8 mouse cellular contexts compared by ENCODE assay signal in the genomic region with DNA sequence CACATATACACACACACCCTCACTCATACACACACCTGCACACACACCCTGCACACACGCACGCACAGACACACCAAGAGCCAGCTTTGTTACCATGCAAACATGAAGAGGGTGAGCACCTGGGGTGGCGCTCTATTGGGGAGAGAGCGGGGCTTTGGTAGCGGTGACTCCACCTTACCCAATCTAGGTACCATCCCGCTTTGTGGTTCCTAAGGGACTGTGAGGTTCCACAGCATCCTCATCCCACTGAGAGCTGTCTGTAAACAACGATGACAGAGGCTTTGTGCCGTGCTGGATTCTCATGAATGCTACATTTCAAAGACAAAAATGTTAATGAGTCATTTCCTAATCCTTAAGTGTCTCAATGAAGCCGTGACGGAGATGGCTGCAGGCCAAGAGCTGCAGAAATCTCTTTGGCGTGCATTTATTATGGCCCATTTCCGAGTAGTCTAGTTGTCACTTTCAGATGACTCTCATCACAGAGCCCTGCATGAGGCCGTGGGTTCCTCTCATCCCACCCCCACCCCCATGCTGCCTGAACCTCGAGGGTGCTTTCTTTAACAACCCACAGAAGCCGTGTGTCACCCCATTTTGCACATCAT. TPM values are rescaled to one million over a fixed set of nuclear protein-coding genes. Genes with fewer than 3 reads are reported as not detected.
A peak's percentile ranks its signal among the peaks of the same experiment; 100 is the strongest.
DNase-seq lines count a peak whose midpoint lies in the region; ATAC-seq and TF ChIP-seq lines count a peak whose summit lies in the region.

No protein-coding gene starts in this region.

- TF ChIP-seq CTCF in thymus, adult 2 months (IDR thresholded peaks at IDR 0.05; ENCODE audit: borderline replicate concordance, control insufficient read depth, extremely low read depth, insufficient read depth, low read length, poor library complexity): no peak

- H3K27me3 ChIP-seq in heart, embryonic 11.5 days (ENCODE audit: control insufficient read depth, insufficient read depth, low read length): no peaks in the 10 kb centered on the region
- no peaks in the 10 kb centered on the region for H3K27me3 ChIP-seq in thymus, adult 2 months (ENCODE audit: control insufficient read depth, insufficient read depth, low read length)

- WGBS in heart, embryonic 11.5 days (ENCODE audit: insufficient replicate concordance): 67% methylated on average over 15 of the region's 15 CpGs
- 49% methylated on average over 15 of the region's 15 CpGs for WGBS in thymus, adult 2 months

- H3K27ac ChIP-seq in heart, embryonic 11.5 days (ENCODE audit: low read depth, low read length): no peak overlapping the region
- no peak overlapping the region for H3K27ac ChIP-seq in thymus, adult 2 months (ENCODE audit: control insufficient read depth, insufficient read depth, low read length)

- no peak for TF ChIP-seq POLR2A in thymus, adult 2 months (IDR thresholded peaks at IDR 0.05; ENCODE audit: control insufficient read depth, extremely low read depth, insufficient read depth, low read length, poor library complexity)

- peak; percentile 63 to 75 for DNase-seq in heart, adult 18-20 months
- DNase-seq in NIH3T3 (ENCODE audit: low read depth): peak; percentile 11
- DNase-seq in kidney, postnatal 25 days: peak; percentile 78 to 80
- DNase-seq in thymus, adult 2 months: no peak
- DNase-seq in testis, postnatal 14 days (ENCODE audit: low spot score): no peak

- H3K4me2 ChIP-seq in heart, embryonic 11.5 days: no peak overlapping the region

- no peak for ATAC-seq in heart, embryonic 11.5 days (replicated peaks; ENCODE audit: insufficient number of reproducible peaks, low FRiP score, low TSS enrichment)
- peak; percentile 33 for ATAC-seq in granulocyte monocyte progenitor cell, adult 5-6 weeks (replicated peaks; ENCODE audit: poor library complexity, severe bottlenecking)
- ATAC-seq in megakaryocyte progenitor cell, adult 5-6 weeks (replicated peaks; ENCODE audit: poor library complexity): peak; percentile 52

- no peak overlapping the region for H3K9ac ChIP-seq in heart, embryonic 11.5 days (ENCODE audit: low read depth, low read length)

- 0 out of 2 replicates have a peak, but pooled peaks cover 5% of the 10 kb centered on the region for H3K4me1 ChIP-seq in heart, embryonic 11.5 days (ENCODE audit: control insufficient read depth, insufficient read depth, low read length)
- peaks cover 13% of the 10 kb centered on the region; the same call in 1 of the 2 replicates for H3K4me1 ChIP-seq in thymus, adult 2 months (replicated peaks; ENCODE audit: control insufficient read depth, insufficient read depth, low read length)

- no peaks in the 10 kb centered on the region for H3K36me3 ChIP-seq in heart, embryonic 11.5 days (ENCODE audit: control insufficient read depth, insufficient read depth, low read length)
- no peaks in the 10 kb centered on the region for H3K36me3 ChIP-seq in thymus, adult 2 months (ENCODE audit: control insufficient read depth, insufficient read depth, low read length)

- no peaks in the 10 kb centered on the region for H3K9me3 ChIP-seq in heart, embryonic 11.5 days (replicated peaks; ENCODE audit: control insufficient read depth, low read length)

- H3K4me3 ChIP-seq in heart, embryonic 11.5 days (ENCODE audit: low read depth, low read length): no peak overlapping the region
- no peak overlapping the region for H3K4me3 ChIP-seq in thymus, adult 2 months (ENCODE audit: control insufficient read depth, insufficient read depth, low read length)

RNA-seq across cellular contexts. Expression of gene Cd83, which starts 10.5 kb away (rescaled TPM):
- 1 to 10 TPM; 2.3 to 3.5 TPM for total RNA-seq in heart, adult 18-20 months (2021)
- 2.2 and 2.4 TPM in 2 replicates for polyA plus RNA-seq in heart, embryonic 11.5 days (2014; fragmentation: Nextera tagmentation; extraction: Ambion mirVana)
- not detected in 2 replicates for total RNA-seq in granulocyte monocyte progenitor cell, adult 5-6 weeks (2014; fragmentation: Nextera tagmentation)
- 0.43 TPM in 1 of 2 replicates, not detected in the other for total RNA-seq in granulocyte monocyte progenitor cell, adult 5-6 weeks (2017)
- 0.88 TPM in 1 of 2 replicates, not detected in the other for total RNA-seq in megakaryocyte progenitor cell, adult 5-6 weeks (2015)
- total RNA-seq in megakaryocyte progenitor cell, adult 5-6 weeks (2017): 0.37 TPM in 1 of 2 replicates, not detected in the other
- 53.0 and 66.8 TPM in 2 replicates for polyA plus RNA-seq in thymus, adult 2 months (2012; rRNA removed)

Comparison
In these comparisons a context has a peak if more than half of its experiments do, and no peak if none do; other contexts are left out.
1. DNase-seq: peak in heart, adult 18-20 months (2 of 2), NIH3T3 (single experiment) and kidney, postnatal 25 days (2 of 2); none in thymus, adult 2 months (single experiment) and testis, postnatal 14 days (single experiment).